Mouse (Mus musculus) B cell, adult 2 months (primary cell): Measurements from ENCODE around the gene Orai1.
"Not testable (repeated sequence)": the region's sequence is repeated elsewhere in the genome, so short reads cannot be mapped to it uniquely, and the experiment has no call there.

Experiments
- DNase-seq, 2 experiments: peaks; one replicate each; pipeline ENCODE4 v3.0.0; 2022

Orai1 gene

DNA sequence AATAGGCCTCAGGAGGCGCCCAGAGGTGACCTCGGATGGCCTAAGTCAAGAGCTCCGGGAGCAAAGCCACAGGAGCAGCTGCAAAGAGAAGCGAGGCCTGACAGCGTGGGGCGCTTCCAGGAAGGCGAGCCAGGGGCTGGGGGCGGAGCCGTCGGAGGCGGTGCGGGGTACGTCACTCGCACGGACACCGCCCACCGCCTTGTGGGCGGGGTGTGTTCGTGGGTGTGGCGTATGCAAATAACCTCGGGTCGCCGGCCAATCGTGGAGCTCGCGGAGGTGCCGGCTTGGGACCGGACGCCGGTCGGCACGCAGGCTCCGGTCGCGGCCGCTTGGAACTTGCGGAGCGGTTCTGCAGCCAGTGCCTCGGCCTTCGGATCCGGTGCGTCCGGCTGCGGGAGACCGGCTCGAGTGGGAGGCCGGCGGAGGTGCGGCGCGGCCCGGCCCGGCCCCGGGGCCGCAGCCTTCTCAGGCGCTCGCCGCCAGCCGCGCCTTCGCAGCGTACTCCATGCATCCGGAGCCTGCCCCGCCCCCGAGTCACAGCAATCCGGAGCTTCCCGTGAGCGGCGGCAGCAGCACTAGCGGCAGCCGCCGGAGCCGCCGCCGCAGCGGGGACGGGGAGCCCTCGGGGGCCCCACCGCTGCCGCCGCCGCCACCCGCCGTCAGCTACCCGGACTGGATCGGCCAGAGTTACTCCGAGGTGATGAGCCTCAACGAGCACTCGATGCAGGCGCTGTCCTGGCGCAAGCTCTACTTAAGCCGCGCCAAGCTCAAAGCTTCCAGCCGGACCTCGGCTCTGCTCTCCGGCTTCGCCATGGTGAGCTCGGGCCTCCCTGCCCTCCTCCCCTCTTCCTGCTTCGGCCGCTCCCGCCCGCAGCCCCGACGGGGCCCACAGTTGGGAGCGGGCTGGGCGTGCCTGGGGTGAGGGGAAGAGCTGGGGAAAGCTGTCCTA lies at the start of gene Orai1:
Gene Orai1 (plus strand): TSS at position 322 of the 949 bp plus-strand sequence.
- DNase-seq, result peak; percentile 99

DNA sequence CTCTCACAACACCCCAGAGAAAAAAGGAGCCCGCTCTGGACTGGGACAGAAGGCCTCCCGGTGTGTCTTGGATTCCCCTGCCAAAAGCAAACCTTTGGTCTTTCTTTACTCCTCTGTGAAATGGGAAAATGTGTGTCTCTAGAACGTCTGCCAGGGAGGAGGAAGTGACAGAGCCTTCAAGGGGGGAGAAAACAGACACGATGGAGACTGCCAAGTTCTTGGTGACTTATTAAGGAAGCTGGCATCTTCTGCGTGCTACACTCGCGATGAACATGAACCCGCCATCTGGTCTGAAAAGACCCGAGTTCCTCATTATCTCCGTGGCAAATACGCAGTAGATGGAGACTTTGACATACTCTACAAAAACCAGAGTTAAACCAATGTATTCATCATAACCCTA lies 49.4 kb upstream of the Orai1 start:
- no peak for DNase-seq

DNA sequence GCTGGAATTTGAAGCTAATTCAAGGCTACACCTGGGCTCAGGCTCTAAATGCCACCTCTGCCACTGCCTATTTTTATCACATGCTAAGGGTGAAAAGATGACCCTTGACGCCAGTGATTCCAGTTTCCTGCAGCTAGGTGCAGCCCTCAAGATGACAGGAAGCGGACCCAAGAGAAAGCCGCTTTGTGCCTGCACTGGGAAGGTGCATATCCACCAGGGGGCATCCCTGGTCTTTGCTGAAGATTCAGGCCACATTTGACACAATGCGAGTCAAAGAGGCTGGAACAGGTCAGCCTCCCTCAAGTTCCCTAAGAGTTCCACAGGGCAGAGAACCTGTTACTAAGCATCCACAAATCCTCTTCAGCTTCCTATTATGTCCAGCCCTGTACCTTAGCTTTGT lies 46.6 kb upstream of the Orai1 start:
- peak; percentile 89 to 90 for DNase-seq

- DNase-seq, result peak; percentile 33 to 36
Observed at GRCm38 (mm10) chr5:122970056-122970455, 44.8 kb upstream of the Orai1 start.

DNA sequence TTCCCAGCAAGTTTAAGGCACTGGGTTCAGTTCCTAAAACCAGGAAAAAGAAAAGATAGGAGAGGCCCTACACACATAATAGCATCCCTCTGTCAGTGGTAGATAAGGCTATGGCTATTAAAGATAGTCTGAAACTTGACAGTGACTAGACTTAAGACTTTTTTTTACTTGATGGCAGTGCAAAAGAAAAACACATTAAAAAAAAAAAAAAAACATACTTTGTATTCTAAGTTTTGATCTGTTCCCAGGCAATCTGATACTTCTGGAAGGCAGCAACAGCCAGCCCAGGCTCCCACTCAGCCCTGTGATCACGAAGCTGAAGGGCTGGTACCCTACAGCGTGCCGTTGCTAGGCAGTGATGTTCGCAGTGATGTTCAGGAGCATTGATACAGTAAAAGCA lies 43.4 kb upstream of the Orai1 start:
- DNase-seq, result no peak

- no peak for DNase-seq
Observed at GRCm38 (mm10) chr5:122972116-122972515, 42.8 kb upstream of the Orai1 start.

- not testable (repeated sequence) for DNase-seq
Observed at GRCm38 (mm10) chr5:122974701-122975100, 40.2 kb upstream of the Orai1 start.

- no peak for DNase-seq
Observed at GRCm38 (mm10) chr5:122978970-122979369, 35.9 kb upstream of the Orai1 start.

- no peak for DNase-seq
Observed at GRCm38 (mm10) chr5:122984483-122984882, 30.4 kb upstream of the Orai1 start.

GRCm38 (mm10) chr5:122985276-122985675 lies 29.6 kb upstream of the Orai1 start:
- DNase-seq, result no peak

- DNase-seq, result no peak
Observed at GRCm38 (mm10) chr5:122986091-122986493, 28.8 kb upstream of the Orai1 start.

DNA sequence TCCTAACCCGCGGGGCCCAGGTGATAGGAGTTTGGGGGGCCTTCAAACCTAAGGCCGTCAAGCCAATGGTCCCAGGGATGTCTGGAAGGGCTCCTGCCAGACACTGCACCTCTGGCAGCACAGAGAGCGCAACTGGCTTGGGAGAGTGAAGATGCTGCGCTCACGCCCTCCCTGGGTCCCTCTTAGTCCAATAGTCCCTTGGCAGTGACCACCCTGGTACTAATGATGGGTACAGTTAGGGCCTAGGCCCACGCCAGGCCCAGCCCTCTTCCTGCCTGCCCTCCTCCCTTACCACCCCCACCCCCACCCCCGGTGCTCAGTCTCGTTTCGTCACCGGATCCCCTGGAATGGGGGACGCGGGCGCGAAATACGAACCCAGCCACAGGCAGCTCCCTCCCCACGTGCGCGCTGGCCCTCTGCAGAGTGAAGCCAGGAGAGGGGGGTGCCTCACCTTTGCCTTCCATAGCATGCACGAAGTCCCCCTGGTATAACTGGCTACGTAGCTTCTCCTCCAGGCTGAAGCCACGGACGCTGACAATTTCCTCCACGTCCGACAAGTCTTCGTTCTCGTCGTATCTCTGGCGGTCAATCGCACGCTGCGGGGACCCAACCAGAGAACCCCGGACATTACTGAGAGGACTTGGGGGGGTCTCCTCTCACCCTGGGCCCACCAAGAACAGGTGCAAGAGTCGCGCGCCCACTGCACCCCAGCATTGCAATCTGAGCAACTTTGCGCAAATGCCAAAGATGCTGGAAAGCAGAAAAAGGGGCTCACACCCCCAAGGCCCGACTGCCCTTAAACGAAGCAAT lies 27.5 kb upstream of the Orai1 start:
- DNase-seq, result peak; percentile 27 to 31

DNA sequence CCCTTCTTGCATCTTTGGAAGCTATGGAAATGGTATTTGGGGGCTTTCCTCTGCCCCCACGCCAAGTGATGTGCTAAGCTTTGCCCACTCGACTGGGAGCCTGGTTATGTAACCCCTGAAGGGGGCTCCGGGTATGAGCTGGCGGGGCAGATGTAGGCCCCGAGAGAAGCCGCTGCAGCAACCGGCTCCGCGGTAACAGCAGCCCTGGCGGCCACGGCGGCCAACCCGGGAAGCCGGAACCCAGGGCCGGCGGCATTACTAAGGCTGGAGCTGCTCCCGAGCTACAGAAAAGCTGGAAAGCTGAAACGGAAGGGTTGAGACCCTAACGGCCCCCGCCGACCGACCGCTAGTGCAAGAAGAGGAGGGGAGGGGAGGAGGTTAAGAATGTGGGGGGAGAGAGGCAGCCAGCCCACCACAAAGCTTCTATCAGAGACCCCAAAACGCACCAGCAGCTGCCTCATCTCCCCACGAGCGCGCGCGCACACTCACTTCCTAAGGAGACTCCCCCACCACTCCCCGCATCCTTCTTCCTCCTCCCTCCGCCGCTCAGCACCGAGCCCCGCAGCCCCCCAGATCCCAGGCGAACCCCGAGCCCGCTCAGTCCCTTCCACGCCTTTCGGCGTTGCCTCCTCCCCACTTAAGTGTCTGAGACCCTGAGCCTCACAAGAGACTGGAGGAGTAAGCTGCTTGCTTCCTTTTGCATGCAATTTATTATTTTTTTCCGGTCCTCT lies 26.7 kb upstream of the Orai1 start:
- DNase-seq, result peak; percentile 62 to 63

DNA sequence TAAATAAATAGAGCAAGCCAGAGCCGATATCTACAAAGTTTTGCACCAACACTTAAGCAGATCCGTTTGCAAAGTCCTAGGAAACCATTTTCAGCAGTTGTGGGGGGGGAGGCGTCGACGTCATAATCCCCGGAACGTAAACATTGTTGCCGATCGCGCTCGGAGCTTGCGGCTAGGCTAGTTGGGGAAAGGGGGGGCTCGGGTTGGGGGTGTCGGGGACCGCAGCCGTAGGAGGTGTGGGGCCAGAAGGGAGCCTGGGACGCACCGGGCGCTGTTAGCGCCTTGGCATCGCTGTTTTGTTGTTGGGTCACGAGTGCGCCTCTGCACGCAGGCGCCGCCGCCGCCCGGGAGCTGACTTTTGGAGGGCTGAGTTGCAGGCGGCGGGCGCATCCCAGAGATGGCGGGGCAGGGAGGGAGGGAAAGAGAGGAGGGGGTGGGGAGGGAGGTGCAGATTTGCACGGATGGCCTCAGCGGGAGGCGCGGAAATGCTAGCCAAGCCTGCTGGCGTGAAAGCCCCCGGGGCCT lies 25.8 kb upstream of the Orai1 start:
- peak; percentile 88 to 90 for DNase-seq

- peak; percentile 48 to 51 for DNase-seq
Observed at GRCm38 (mm10) chr5:122989551-122990330, 25.1 kb upstream of the Orai1 start, which contains the start of gene Kdm2b. TSS of gene Kdm2b (minus strand) at chr5:122989823.

- DNase-seq, result peak; percentile 79 to 82
Observed at GRCm38 (mm10) chr5:122990411-122991160, 24.3 kb upstream of the Orai1 start.

GRCm38 (mm10) chr5:122991350-122992004 lies 23.4 kb upstream of the Orai1 start:
- DNase-seq, result no peak

GRCm38 (mm10) chr5:122993811-122994210 lies 21.1 kb upstream of the Orai1 start:
- no peak for DNase-seq

DNA sequence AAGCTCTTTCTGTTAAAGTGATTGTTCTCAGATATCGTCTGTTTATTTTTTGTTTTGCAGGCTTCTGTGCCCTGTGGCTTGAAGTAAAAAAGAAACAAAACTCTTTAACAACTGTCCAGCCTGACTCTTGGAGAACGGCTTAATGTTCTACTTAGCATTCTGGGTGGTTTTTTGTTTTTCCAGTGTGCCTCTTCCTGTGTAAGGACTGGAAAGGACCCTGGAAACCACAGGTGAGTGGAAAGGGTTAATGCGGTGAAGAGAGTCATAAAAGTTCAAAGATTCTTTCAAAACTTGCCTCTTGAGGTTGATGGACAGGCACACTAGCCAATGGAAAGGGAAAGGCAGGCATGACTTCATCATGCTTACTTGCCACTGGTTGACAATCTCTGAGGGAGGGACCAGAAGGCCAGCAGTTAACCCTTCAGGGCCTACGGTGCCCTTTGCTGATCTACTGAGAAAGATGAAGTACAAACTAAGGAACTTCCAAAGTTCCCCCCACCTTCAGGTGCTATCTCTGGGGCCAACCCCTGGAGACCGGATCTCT lies 20.5 kb upstream of the Orai1 start:
- peak; percentile 73 to 76 for DNase-seq

- DNase-seq, result no peak
Observed at GRCm38 (mm10) chr5:122994910-122995309, 20.0 kb upstream of the Orai1 start.
